Mouse (Mus musculus): ENCODE data around the gene Kcnb1. TPM values are rescaled to one million over a fixed set of nuclear protein-coding genes. Genes with fewer than 3 reads are reported as not detected.
A peak's percentile ranks its signal among the peaks of the same experiment; 100 is the strongest.

The Kcnb1 gene
- polyA plus RNA-seq, 1 experiment from 2014 or later = 1.3 TPM

- Histone ChIP-seq H3K4me1 (peaks cover 18% of the 10 kb centered on the region), H3K4me2 (replicated peaks) (no peak overlapping the region), H3K9me3 (no peaks in the 10 kb centered on the region), H3K27me3 (no peaks in the 10 kb centered on the region), H3K4me3 (no peak overlapping the region), H3K36me3 (no peaks in the 10 kb centered on the region), H3K27ac (no peak overlapping the region), H3K9ac (no peak overlapping the region)
- no peak for ATAC-seq (ENCODE audit: insufficient number of reproducible peaks, insufficient read depth, low FRiP score, low TSS enrichment)
- 80% methylated on average over 5 of the region's 5 CpGs for WGBS
These were observed 31.2 kb downstream of the Kcnb1 start for GRCm38 (mm10) chr2:167158780-167159179.

GRCm38 (mm10) chr2:167156118-167156715 lies 33.7 kb downstream of the Kcnb1 start:
- Histone ChIP-seq H3K9me3 (no peaks in the 10 kb centered on the region), H3K4me1 (peaks cover 15% of the 10 kb centered on the region), H3K4me2 (replicated peaks) (no peak overlapping the region), H3K36me3 (no peaks in the 10 kb centered on the region), H3K9ac (no peak overlapping the region), H3K27ac (no peak overlapping the region), H3K27me3 (no peaks in the 10 kb centered on the region), H3K4me3 (no peak overlapping the region)
- WGBS = 28% methylated on average over 9 of the region's 9 CpGs
- ATAC-seq (ENCODE audit: insufficient number of reproducible peaks, insufficient read depth, low FRiP score, low TSS enrichment) = no peak

- peaks cover 15% of the 10 kb centered on the region for H3K4me1 ChIP-seq
- ATAC-seq (ENCODE audit: insufficient number of reproducible peaks, insufficient read depth, low FRiP score, low TSS enrichment) = no peak
- WGBS = 38% methylated on average over 4 of the region's 4 CpGs
These were observed 34.4 kb downstream of the Kcnb1 start for GRCm38 (mm10) chr2:167155541-167155973.

GRCm38 (mm10) chr2:167150880-167151279 lies 39.1 kb downstream of the Kcnb1 start:
- Histone ChIP-seq H3K4me1 (peaks cover 19% of the 10 kb centered on the region), H3K27me3 (no peaks in the 10 kb centered on the region), H3K36me3 (no peaks in the 10 kb centered on the region), H3K4me3 (no peak overlapping the region), H3K27ac (no peak overlapping the region), H3K9me3 (no peaks in the 10 kb centered on the region), H3K9ac (no peak overlapping the region), H3K4me2 (replicated peaks) (no peak overlapping the region)
- WGBS = 92% methylated on average over 6 of the region's 6 CpGs
- no peak for ATAC-seq (ENCODE audit: insufficient number of reproducible peaks, insufficient read depth, low FRiP score, low TSS enrichment)

More at GRCm38 (mm10) chr2:167155541-167155973, 34.4 kb downstream of the Kcnb1 start:
- no peak overlapping the region for H3K9ac ChIP-seq
- no peaks in the 10 kb centered on the region for H3K27me3 ChIP-seq
- no peaks in the 10 kb centered on the region for H3K9me3 ChIP-seq
- no peak overlapping the region for H3K4me3 ChIP-seq
- 0 out of 2 replicates have a peak overlapping the region, but pooled peaks have one; percentile 3 for H3K27ac ChIP-seq
- no peaks in the 10 kb centered on the region for H3K36me3 ChIP-seq
- H3K4me2 ChIP-seq (replicated peaks) = no peak overlapping the region; the same call in 1 of the 2 replicates

GRCm38 (mm10) chr2:167150135-167150534 lies 39.8 kb downstream of the Kcnb1 start:
- no peak overlapping the region for H3K27ac ChIP-seq
- H3K9ac ChIP-seq = no peak overlapping the region
- no peak overlapping the region for H3K4me2 ChIP-seq (replicated peaks)
- H3K4me1 ChIP-seq = peaks cover 17% of the 10 kb centered on the region
- H3K36me3 ChIP-seq = no peaks in the 10 kb centered on the region
- ATAC-seq (ENCODE audit: insufficient number of reproducible peaks, insufficient read depth, low FRiP score, low TSS enrichment) = no peak
- WGBS = 94% methylated on average over 7 of the region's 7 CpGs
- H3K9me3 ChIP-seq = no peaks in the 10 kb centered on the region
- H3K27me3 ChIP-seq = 0 out of 2 replicates have a peak, but pooled peaks cover 1% of the 10 kb centered on the region
- no peak overlapping the region for H3K4me3 ChIP-seq

- Histone ChIP-seq H3K4me1 (peaks cover 23% of the 10 kb centered on the region), H3K9me3 (no peaks in the 10 kb centered on the region)
- 92% methylated on average over 6 of the region's 6 CpGs for WGBS
These were observed 40.9 kb downstream of the Kcnb1 start for GRCm38 (mm10) chr2:167149035-167149434.

GRCm38 (mm10) chr2:167147708-167148107 lies 42.2 kb downstream of the Kcnb1 start:
- no peak overlapping the region for H3K4me2 ChIP-seq (replicated peaks)
- 0 out of 2 replicates have a peak, but pooled peaks cover 4% of the 10 kb centered on the region for H3K27me3 ChIP-seq
- no peaks in the 10 kb centered on the region for H3K9me3 ChIP-seq
- WGBS = 83% methylated on average over 8 of the region's 8 CpGs
- no peaks in the 10 kb centered on the region for H3K36me3 ChIP-seq
- H3K4me1 ChIP-seq = peaks cover 23% of the 10 kb centered on the region
- H3K9ac ChIP-seq = no peak overlapping the region
- H3K27ac ChIP-seq = no peak overlapping the region
- H3K4me3 ChIP-seq = no peak overlapping the region
- no peak; the same call in 1 of the 2 replicates for ATAC-seq (ENCODE audit: insufficient number of reproducible peaks, insufficient read depth, low FRiP score, low TSS enrichment)

More at GRCm38 (mm10) chr2:167149035-167149434, 40.9 kb downstream of the Kcnb1 start:
- ATAC-seq (ENCODE audit: insufficient number of reproducible peaks, insufficient read depth, low FRiP score, low TSS enrichment) = no peak
- no peak overlapping the region for H3K4me3 ChIP-seq
- no peak overlapping the region for H3K27ac ChIP-seq
- H3K27me3 ChIP-seq = 0 out of 2 replicates have a peak, but pooled peaks cover 4% of the 10 kb centered on the region
- H3K9ac ChIP-seq = no peak overlapping the region
- no peak overlapping the region for H3K4me2 ChIP-seq (replicated peaks)
- no peaks in the 10 kb centered on the region for H3K36me3 ChIP-seq

- H3K4me1 ChIP-seq = peaks cover 23% of the 10 kb centered on the region
- H3K27me3 ChIP-seq = 0 out of 2 replicates have a peak, but pooled peaks cover 4% of the 10 kb centered on the region
- no peaks in the 10 kb centered on the region for H3K9me3 ChIP-seq
- H3K36me3 ChIP-seq = no peaks in the 10 kb centered on the region
- ATAC-seq (ENCODE audit: insufficient number of reproducible peaks, insufficient read depth, low FRiP score, low TSS enrichment) = no peak
- 65% methylated on average over 5 of the region's 5 CpGs for whole genome bisulfite sequencing
- H3K27ac ChIP-seq = 0 out of 2 replicates have a peak overlapping the region, but pooled peaks have one; percentile 50
- H3K4me2 ChIP-seq (replicated peaks) = no peak overlapping the region
- H3K4me3 ChIP-seq = no peak overlapping the region
- H3K9ac ChIP-seq = no peak overlapping the region
These were observed 44.1 kb downstream of the Kcnb1 start for GRCm38 (mm10) chr2:167145904-167146303.

- no peak overlapping the region for H3K4me2 ChIP-seq (replicated peaks)
- no peak overlapping the region for H3K27ac ChIP-seq
- H3K36me3 ChIP-seq = no peaks in the 10 kb centered on the region
- no peaks in the 10 kb centered on the region for H3K9me3 ChIP-seq
- 13% methylated on average over 14 of the region's 14 CpGs for WGBS
- ATAC-seq (ENCODE audit: insufficient number of reproducible peaks, insufficient read depth, low FRiP score, low TSS enrichment) = no peak
- peaks cover 23% of the 10 kb centered on the region for H3K4me1 ChIP-seq
- no peak overlapping the region for H3K9ac ChIP-seq
- no peak overlapping the region for H3K4me3 ChIP-seq
- 0 out of 2 replicates have a peak, but pooled peaks cover 4% of the 10 kb centered on the region for H3K27me3 ChIP-seq
These were observed 45.3 kb downstream of the Kcnb1 start for GRCm38 (mm10) chr2:167144439-167145307.

GRCm38 (mm10) chr2:167143914-167144313 lies 46.0 kb downstream of the Kcnb1 start:
- no peak overlapping the region for H3K4me3 ChIP-seq
- H3K27ac ChIP-seq = no peak overlapping the region
- peaks cover 23% of the 10 kb centered on the region for H3K4me1 ChIP-seq
- 0 out of 2 replicates have a peak, but pooled peaks cover 4% of the 10 kb centered on the region for H3K27me3 ChIP-seq
- H3K9me3 ChIP-seq = no peaks in the 10 kb centered on the region
- no peak overlapping the region for H3K9ac ChIP-seq
- H3K36me3 ChIP-seq = no peaks in the 10 kb centered on the region
- no peak for ATAC-seq (ENCODE audit: insufficient number of reproducible peaks, insufficient read depth, low FRiP score, low TSS enrichment)
- WGBS = 73% methylated on average over 2 of the region's 2 CpGs
- H3K4me2 ChIP-seq (replicated peaks) = no peak overlapping the region

- no peaks in the 10 kb centered on the region for H3K9me3 ChIP-seq
- no peaks in the 10 kb centered on the region for H3K36me3 ChIP-seq
- no peak overlapping the region for H3K27ac ChIP-seq
- H3K4me2 ChIP-seq (replicated peaks) = no peak overlapping the region
- peaks cover 23% of the 10 kb centered on the region for H3K4me1 ChIP-seq
- 0 out of 2 replicates have a peak, but pooled peaks cover 4% of the 10 kb centered on the region for H3K27me3 ChIP-seq
- H3K9ac ChIP-seq = no peak overlapping the region
- no peak overlapping the region for H3K4me3 ChIP-seq
- ATAC-seq (ENCODE audit: insufficient number of reproducible peaks, insufficient read depth, low FRiP score, low TSS enrichment) = no peak
- 95% methylated on average over 3 of the region's 3 CpGs for WGBS
These were observed 47.7 kb downstream of the Kcnb1 start for GRCm38 (mm10) chr2:167142282-167142681.
